Mouse (Mus musculus): Measurements from ENCODE around the gene Awat1. TPM values are rescaled to one million over a fixed set of nuclear protein-coding genes. Genes with fewer than 3 reads are reported as not detected.
A peak's percentile ranks its signal among the peaks of the same experiment; 100 is the strongest.

Awat1 gene
- polyA plus RNA-seq (2016; fragmentation: Nextera tagmentation; extraction: Ambion mirVana), result not detected in 2 replicates

GRCm38 (mm10) chrX:100571951-100572350, at the start of gene Awat1:
Awat1 (plus strand) TSS chrX:100572251.
- H3K27ac ChIP-seq, result no peak within 1 kb of the TSS
- no peak within 1 kb of the TSS for H3K4me3 ChIP-seq (replicated peaks)
- no peaks in the 10 kb centered on the region for H3K36me3 ChIP-seq
- H3K27me3 ChIP-seq, result peaks cover 13% of the 10 kb centered on the region
- H3K4me1 ChIP-seq (replicated peaks), result no peaks in the 10 kb centered on the region
- no peaks in the 10 kb centered on the region for H3K9me3 ChIP-seq
- H3K4me2 ChIP-seq, result no peak within 1 kb of the TSS
- no peak for ATAC-seq (ENCODE audit: insufficient number of reproducible peaks, insufficient read depth, low FRiP score, low TSS enrichment, low read depth)
- WGBS, result 88% methylated on average over 1 of the region's 1 CpGs
- H3K9ac ChIP-seq (replicated peaks), result no peak within 1 kb of the TSS

- Histone ChIP-seq H3K9me3 (no peaks in the 10 kb centered on the region), H3K4me3 (replicated peaks) (no peak within 1 kb of the TSS), H3K9ac (replicated peaks) (no peak within 1 kb of the TSS), H3K4me1 (replicated peaks) (no peaks in the 10 kb centered on the region), H3K36me3 (no peaks in the 10 kb centered on the region), H3K27me3 (peaks cover 32% of the 10 kb centered on the region), H3K4me2 (no peak within 1 kb of the TSS), H3K27ac (no peak within 1 kb of the TSS)
- 83% methylated on average over 4 of the region's 4 CpGs for WGBS
- ATAC-seq (ENCODE audit: insufficient number of reproducible peaks, insufficient read depth, low FRiP score, low TSS enrichment, low read depth), result no peak
Measured at GRCm38 (mm10) chrX:100524471-100524870, 47.6 kb upstream of the Awat1 start, which contains the start of gene Dgat2l6. Dgat2l6 (plus strand) TSS chrX:100524838.

DNA sequence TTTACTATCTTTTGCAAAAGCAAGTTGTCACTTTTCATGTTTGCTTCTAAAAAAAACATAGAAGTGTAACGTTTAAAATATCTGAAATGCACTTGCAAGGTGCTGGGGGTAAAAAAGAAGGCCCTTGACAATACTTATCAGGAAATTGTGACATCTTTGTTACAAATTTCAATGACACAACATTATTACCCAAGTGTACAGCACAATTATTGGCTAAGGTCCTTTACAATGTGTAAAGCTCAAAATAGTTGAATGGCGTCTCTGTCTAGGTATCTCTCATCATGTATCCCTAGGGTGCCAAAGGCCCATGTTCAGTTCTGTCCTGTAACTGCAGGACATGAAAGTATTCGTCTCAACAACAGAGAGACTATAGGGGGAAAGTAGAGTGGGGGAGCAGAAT, 16.0 kb upstream of the Awat1 start:
- Histone ChIP-seq H3K27ac (no peak overlapping the region), H3K4me2 (no peak overlapping the region), H3K36me3 (no peaks in the 10 kb centered on the region), H3K9me3 (no peaks in the 10 kb centered on the region), H3K4me1 (replicated peaks) (no peaks in the 10 kb centered on the region), H3K4me3 (replicated peaks) (no peak overlapping the region), H3K9ac (replicated peaks) (no peak overlapping the region), H3K27me3 (peaks cover 9% of the 10 kb centered on the region)
- ATAC-seq (ENCODE audit: insufficient number of reproducible peaks, insufficient read depth, low FRiP score, low TSS enrichment, low read depth), result no peak
- WGBS, result 77% methylated on average over 3 of the region's 3 CpGs

DNA sequence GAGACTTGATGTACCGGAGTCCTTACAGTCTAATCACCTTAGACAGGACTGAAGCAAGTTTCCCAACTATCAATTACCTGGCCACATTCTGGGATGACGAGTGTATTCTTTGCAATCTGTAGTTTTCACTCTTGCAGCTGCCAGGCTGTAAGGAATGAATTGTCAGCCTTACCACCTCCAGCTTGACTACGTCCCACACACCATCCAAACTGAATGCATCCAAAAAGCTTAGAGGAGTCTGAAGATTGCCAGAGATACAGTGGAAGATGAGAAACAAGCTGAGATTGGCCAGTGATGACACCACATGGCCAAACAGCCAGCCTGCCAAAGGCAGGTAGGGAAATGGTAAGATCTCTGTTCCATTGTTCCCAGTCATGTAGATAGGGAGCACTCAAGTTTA, 6.4 kb upstream of the Awat1 start:
- ATAC-seq (ENCODE audit: insufficient number of reproducible peaks, insufficient read depth, low FRiP score, low TSS enrichment, low read depth), result no peak
- Histone ChIP-seq H3K27ac (no peak overlapping the region), H3K4me2 (no peak overlapping the region), H3K4me3 (replicated peaks) (no peak overlapping the region), H3K9ac (replicated peaks) (no peak overlapping the region), H3K36me3 (no peaks in the 10 kb centered on the region), H3K9me3 (no peaks in the 10 kb centered on the region), H3K4me1 (replicated peaks) (no peaks in the 10 kb centered on the region), H3K27me3 (peaks cover 7% of the 10 kb centered on the region; the same call in 1 of the 2 replicates)
- WGBS, result 92% methylated on average over 3 of the region's 3 CpGs

GRCm38 (mm10) chrX:100594791-100595190, 22.7 kb downstream of the Awat1 start, which contains the start of gene P2ry4:
P2ry4 (minus strand) TSS chrX:100594869.
- Histone ChIP-seq H3K9me3 (no peaks in the 10 kb centered on the region), H3K4me2 (no peak within 1 kb of the TSS), H3K36me3 (no peaks in the 10 kb centered on the region), H3K4me1 (replicated peaks) (no peaks in the 10 kb centered on the region), H3K27me3 (peaks cover 45% of the 10 kb centered on the region), H3K4me3 (replicated peaks) (no peak within 1 kb of the TSS), H3K27ac (no peak within 1 kb of the TSS), H3K9ac (replicated peaks) (no peak within 1 kb of the TSS)
- WGBS, result 74% methylated on average over 4 of the region's 4 CpGs
- ATAC-seq (ENCODE audit: insufficient number of reproducible peaks, insufficient read depth, low FRiP score, low TSS enrichment, low read depth), result no peak

DNA sequence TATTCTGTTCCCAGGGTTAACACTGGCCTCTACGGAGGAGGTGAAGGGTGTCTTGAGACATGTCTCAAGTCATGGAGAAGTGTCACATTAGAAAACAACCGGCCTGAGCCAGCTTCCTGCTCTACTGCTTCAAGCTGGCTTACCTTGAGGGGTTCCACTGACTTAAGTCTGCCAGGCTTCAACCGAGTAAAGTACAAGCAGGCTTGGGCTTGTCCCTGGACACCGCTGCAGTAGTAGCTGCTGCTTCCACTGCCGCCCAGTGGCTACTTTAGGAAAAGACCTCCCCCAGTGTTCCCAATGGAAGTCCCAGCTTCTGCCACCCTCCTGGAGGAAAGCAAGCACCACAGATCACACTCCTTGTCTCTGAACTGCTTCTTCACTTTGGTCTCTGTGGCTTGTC, 25.4 kb downstream of the Awat1 start:
- Histone ChIP-seq H3K27me3 (peaks cover 46% of the 10 kb centered on the region), H3K4me3 (replicated peaks) (no peak overlapping the region), H3K36me3 (no peaks in the 10 kb centered on the region), H3K27ac (no peak overlapping the region), H3K4me1 (replicated peaks) (no peaks in the 10 kb centered on the region), H3K4me2 (no peak overlapping the region), H3K9me3 (no peaks in the 10 kb centered on the region), H3K9ac (replicated peaks) (no peak overlapping the region)
- WGBS, result 25% methylated on average over 5 of the region's 5 CpGs
- ATAC-seq (ENCODE audit: insufficient number of reproducible peaks, insufficient read depth, low FRiP score, low TSS enrichment, low read depth), result no peak

DNA sequence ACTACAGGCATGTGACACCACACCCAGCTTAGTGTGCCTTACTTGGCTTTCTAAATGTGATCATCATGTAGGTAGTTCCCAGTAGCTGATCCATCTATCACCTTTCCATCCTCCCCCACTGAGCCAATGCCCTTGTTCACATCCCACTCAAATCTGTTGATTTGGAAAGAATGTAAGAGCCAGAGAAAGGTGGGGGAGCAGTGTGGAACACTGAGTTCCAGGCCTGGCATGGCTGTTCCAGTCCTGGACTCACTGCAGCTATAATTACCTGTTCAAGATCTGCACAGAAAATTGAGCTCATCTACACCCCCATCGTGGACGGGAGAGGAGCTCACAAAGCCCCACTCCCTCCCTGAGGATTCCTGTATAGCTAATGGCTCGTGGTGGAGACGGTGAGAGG, 27.7 kb downstream of the Awat1 start:
- Histone ChIP-seq H3K27ac (no peak overlapping the region), H3K4me2 (no peak overlapping the region), H3K4me3 (replicated peaks) (no peak overlapping the region), H3K9me3 (no peaks in the 10 kb centered on the region), H3K4me1 (replicated peaks) (no peaks in the 10 kb centered on the region), H3K9ac (replicated peaks) (no peak overlapping the region), H3K36me3 (no peaks in the 10 kb centered on the region), H3K27me3 (peaks cover 34% of the 10 kb centered on the region)
- 77% methylated on average over 4 of the region's 4 CpGs for WGBS
- ATAC-seq (ENCODE audit: insufficient number of reproducible peaks, insufficient read depth, low FRiP score, low TSS enrichment, low read depth), result no peak

DNA sequence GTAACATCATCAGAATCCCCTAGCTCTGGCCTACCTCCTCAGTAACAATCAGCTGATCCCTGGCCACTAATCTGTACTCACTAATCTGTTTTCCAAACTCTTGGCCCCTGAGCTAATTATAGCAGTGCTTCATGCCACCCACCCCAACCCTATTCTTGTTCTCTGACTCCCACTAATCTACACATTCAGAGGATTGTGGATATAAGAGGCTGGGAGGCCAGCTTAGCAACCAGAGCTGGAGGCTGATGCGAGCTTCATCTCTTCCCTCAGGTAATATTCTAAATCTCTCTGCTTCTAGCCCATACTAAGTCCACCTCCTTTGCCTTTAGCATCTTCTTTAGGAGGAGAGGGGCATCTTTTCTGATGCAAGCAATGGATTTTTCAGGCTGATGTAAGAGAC, 33.3 kb downstream of the Awat1 start, which contains the start of gene Arr3:
Arr3 (plus strand) TSS at position 184 of the 400 bp plus-strand sequence.
- H3K36me3 ChIP-seq, result no peaks in the 10 kb centered on the region

DNA sequence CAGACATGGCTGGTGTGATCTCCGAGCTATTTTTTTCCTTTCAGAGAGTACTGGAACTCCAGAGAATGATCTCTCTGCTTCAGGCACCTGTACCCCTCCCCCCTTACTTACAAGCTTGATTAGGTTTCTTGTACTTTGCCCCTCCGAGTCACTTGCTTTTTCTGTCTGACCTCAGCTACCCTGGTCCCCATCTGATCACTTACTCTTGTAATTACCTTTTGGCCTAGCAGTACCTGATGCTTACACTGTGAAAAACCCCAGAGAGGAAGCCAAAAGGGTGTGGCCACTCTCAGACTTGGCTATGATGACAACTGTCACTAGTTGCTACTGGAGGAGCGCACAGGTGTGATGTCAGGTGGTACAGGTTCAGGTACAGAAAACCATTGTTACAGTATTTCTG, 46.4 kb downstream of the Awat1 start:
- H3K9me3 ChIP-seq, result no peaks in the 10 kb centered on the region
- no peaks in the 10 kb centered on the region for H3K4me1 ChIP-seq (replicated peaks)
- peaks cover 21% of the 10 kb centered on the region for H3K27me3 ChIP-seq
- H3K4me3 ChIP-seq (replicated peaks), result no peak overlapping the region
- no peak overlapping the region for H3K27ac ChIP-seq
- no peak for ATAC-seq (ENCODE audit: insufficient number of reproducible peaks, insufficient read depth, low FRiP score, low TSS enrichment, low read depth)
- no peak overlapping the region for H3K9ac ChIP-seq (replicated peaks)
- peaks cover 11% of the 10 kb centered on the region for H3K36me3 ChIP-seq
- 65% methylated on average over 3 of the region's 3 CpGs for WGBS
- H3K4me2 ChIP-seq, result no peak overlapping the region

More for the DNA sequence above, 33.3 kb downstream of the Awat1 start, which contains the start of gene Arr3:
- ATAC-seq (ENCODE audit: insufficient number of reproducible peaks, insufficient read depth, low FRiP score, low TSS enrichment, low read depth), result no peak
- Histone ChIP-seq H3K9me3 (no peaks in the 10 kb centered on the region), H3K9ac (replicated peaks) (no peak within 1 kb of the TSS), H3K4me2 (no peak within 1 kb of the TSS), H3K27ac (no peak within 1 kb of the TSS), H3K4me1 (replicated peaks) (no peaks in the 10 kb centered on the region), H3K27me3 (peaks cover 22% of the 10 kb centered on the region), H3K4me3 (replicated peaks) (no peak within 1 kb of the TSS)
- 96% methylated on average over 1 of the region's 1 CpGs for WGBS

DNA sequence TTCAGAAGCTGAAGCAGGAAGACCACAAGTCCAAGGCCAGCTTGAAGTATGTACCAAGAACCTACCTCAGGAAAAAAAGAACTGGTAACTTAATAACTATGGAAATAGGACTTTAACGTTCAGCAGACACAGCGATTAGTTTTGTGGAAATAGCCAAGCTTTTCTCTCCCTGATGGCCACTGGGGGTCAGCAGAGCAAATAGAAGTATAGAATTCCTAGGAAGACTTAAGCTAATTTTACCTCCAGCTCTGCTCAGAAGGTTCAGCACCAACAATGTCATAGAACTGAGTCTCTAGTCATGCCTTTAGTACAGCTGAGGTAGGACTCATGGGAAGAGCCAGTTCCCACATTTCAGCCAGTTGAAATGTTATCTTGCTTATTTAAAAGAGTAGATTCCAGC, 49.3 kb downstream of the Awat1 start:
- Histone ChIP-seq H3K27ac (no peak overlapping the region), H3K4me2 (no peak overlapping the region), H3K9me3 (no peaks in the 10 kb centered on the region), H3K27me3 (peaks cover 29% of the 10 kb centered on the region), H3K4me3 (replicated peaks) (no peak overlapping the region), H3K36me3 (peaks cover 11% of the 10 kb centered on the region), H3K4me1 (replicated peaks) (no peaks in the 10 kb centered on the region; the same call in 1 of the 2 replicates), H3K9ac (replicated peaks) (no peak overlapping the region)
- no peak for ATAC-seq (ENCODE audit: insufficient number of reproducible peaks, insufficient read depth, low FRiP score, low TSS enrichment, low read depth)
- 68% methylated on average over 2 of the region's 2 CpGs for WGBS

- no peak for ATAC-seq (ENCODE audit: insufficient number of reproducible peaks, insufficient read depth, low FRiP score, low TSS enrichment, low read depth)
- Histone ChIP-seq H3K4me3 (replicated peaks) (no peak overlapping the region), H3K36me3 (peaks cover 11% of the 10 kb centered on the region), H3K9me3 (no peaks in the 10 kb centered on the region), H3K27ac (no peak overlapping the region), H3K4me2 (no peak overlapping the region), H3K4me1 (replicated peaks) (no peaks in the 10 kb centered on the region; the same call in 1 of the 2 replicates), H3K27me3 (peaks cover 11% of the 10 kb centered on the region), H3K9ac (replicated peaks) (no peak overlapping the region)
- WGBS, result 89% methylated on average over 4 of the region's 4 CpGs
Measured at GRCm38 (mm10) chrX:100624242-100624641, 52.2 kb downstream of the Awat1 start.

- H3K9ac ChIP-seq (replicated peaks), result peak overlapping the region; percentile 57; the same call in 1 of the 2 replicates
Measured at GRCm38 (mm10) chrX:100625146-100625545, 53.1 kb downstream of the Awat1 start.

More at GRCm38 (mm10) chrX:100625146-100625545, 53.1 kb downstream of the Awat1 start:
- Histone ChIP-seq H3K27ac (no peak overlapping the region), H3K27me3 (peaks cover 11% of the 10 kb centered on the region), H3K4me3 (replicated peaks) (peak overlapping the region; percentile 59), H3K4me2 (peak overlapping the region; percentile 67), H3K9me3 (no peaks in the 10 kb centered on the region), H3K36me3 (peaks cover 11% of the 10 kb centered on the region), H3K4me1 (replicated peaks) (no peaks in the 10 kb centered on the region; the same call in 1 of the 2 replicates)
- WGBS, result 44% methylated on average over 7 of the region's 7 CpGs
- no peak for ATAC-seq (ENCODE audit: insufficient number of reproducible peaks, insufficient read depth, low FRiP score, low TSS enrichment, low read depth)
